Mouse (Mus musculus): Measurements from ENCODE around the gene Oxct1. TPM values are rescaled to one million over a fixed set of nuclear protein-coding genes. Genes with fewer than 3 reads are reported as not detected.

Oxct1 gene
- total and polyA plus RNA-seq, 3 experiments, result 6.5 to 64.4 (median 14.0) TPM

GRCm38 (mm10) chr15:3987981-3988380, 38.2 kb upstream of the Oxct1 start:
- no peak for DNase-seq (ENCODE audit: low spot score)
- ATAC-seq (ENCODE audit: extremely low read depth, insufficient number of reproducible peaks, low FRiP score, poor library complexity, severe bottlenecking), result 0 out of 2 replicates have a peak, but pooled peaks have one; percentile 50
- Histone ChIP-seq H3K9me3 (replicated peaks) (no peaks in the 10 kb centered on the region), H3K4me1 (ENCODE audit: insufficient read depth, low read depth, low read length) (0 out of 2 replicates have a peak, but pooled peaks cover 1% of the 10 kb centered on the region), H3K27me3 (ENCODE audit: insufficient read depth, low read length) (no peaks in the 10 kb centered on the region), H3K4me3 (ENCODE audit: low read depth, low read length) (no peak overlapping the region), H3K36me3 (replicated peaks) (peaks cover 65% of the 10 kb centered on the region)
- TF ChIP-seq POLR2AphosphoS5 (IDR thresholded peaks at IDR 0.05; ENCODE audit: insufficient replicate concordance, low read depth, low read length) (no peak), TAL1 (conservative IDR thresholded peaks at IDR 0.05; ENCODE audit: low read depth, low read length) (no peak), CTCF (IDR thresholded peaks at IDR 0.05; ENCODE audit: low read depth, low read length) (peak; percentile 20; the same call in 1 of the 2 replicates), GATA1 (IDR thresholded peaks at IDR 0.05; ENCODE audit: borderline replicate concordance, low read length) (no peak), GATA2 (IDR thresholded peaks at IDR 0.05; ENCODE audit: borderline replicate concordance, low read depth, low read length) (no peak)

- peak overlapping the region; percentile 88 for H3K4me3 ChIP-seq (ENCODE audit: low read depth, low read length)
- TF ChIP-seq POLR2AphosphoS5 (IDR thresholded peaks at IDR 0.05; ENCODE audit: insufficient replicate concordance, low read depth, low read length) (no peak), GATA2 (IDR thresholded peaks at IDR 0.05; ENCODE audit: borderline replicate concordance, low read depth, low read length) (no peak), GATA1 (IDR thresholded peaks at IDR 0.05; ENCODE audit: borderline replicate concordance, low read length) (no peak), CTCF (IDR thresholded peaks at IDR 0.05; ENCODE audit: low read depth, low read length) (no peak)
- peaks cover 13% of the 10 kb centered on the region for H3K4me1 ChIP-seq (ENCODE audit: insufficient read depth, low read depth, low read length)
- peaks cover 24% of the 10 kb centered on the region for H3K36me3 ChIP-seq (replicated peaks)
- ATAC-seq (ENCODE audit: extremely low read depth, insufficient number of reproducible peaks, low FRiP score, poor library complexity, severe bottlenecking) (no peak), DNase-seq (ENCODE audit: low spot score) (peak; percentile 2)
- H3K9me3 ChIP-seq (replicated peaks), result no peaks in the 10 kb centered on the region
- no peaks in the 10 kb centered on the region for H3K27me3 ChIP-seq (ENCODE audit: insufficient read depth, low read length)
These were observed 31.2 kb upstream of the Oxct1 start for GRCm38 (mm10) chr15:3994852-3995447.

GRCm38 (mm10) chr15:3995448-3996266, 30.5 kb upstream of the Oxct1 start, which contains the start of gene AW549877:
Gene AW549877 (minus strand): TSS chr15:3995744.
- ATAC-seq (ENCODE audit: extremely low read depth, insufficient number of reproducible peaks, low FRiP score, poor library complexity, severe bottlenecking), result peak; percentile 98
- H3K9me3 ChIP-seq (replicated peaks), result no peaks in the 10 kb centered on the region
- peak within 1 kb of the TSS; percentile 88 for H3K4me3 ChIP-seq (ENCODE audit: low read depth, low read length)
- H3K36me3 ChIP-seq (replicated peaks), result peaks cover 17% of the 10 kb centered on the region
- DNase-seq (ENCODE audit: low spot score), result peak; percentile 94
- H3K4me1 ChIP-seq (ENCODE audit: insufficient read depth, low read depth, low read length), result peaks cover 13% of the 10 kb centered on the region
- no peaks in the 10 kb centered on the region for H3K27me3 ChIP-seq (ENCODE audit: insufficient read depth, low read length)
- TF ChIP-seq GATA1 (IDR thresholded peaks at IDR 0.05; ENCODE audit: borderline replicate concordance, low read length) (no peak), POLR2AphosphoS5 (IDR thresholded peaks at IDR 0.05; ENCODE audit: insufficient replicate concordance, low read depth, low read length) (no peak), CTCF (IDR thresholded peaks at IDR 0.05; ENCODE audit: low read depth, low read length) (no peak), GATA2 (IDR thresholded peaks at IDR 0.05; ENCODE audit: borderline replicate concordance, low read depth, low read length) (no peak), TAL1 (conservative IDR thresholded peaks at IDR 0.05; ENCODE audit: low read depth, low read length) (no peak)

- 0 out of 2 replicates have a peak, but pooled peaks have one; percentile 9 for ATAC-seq (ENCODE audit: extremely low read depth, insufficient number of reproducible peaks, low FRiP score, poor library complexity, severe bottlenecking)
These were observed 29.7 kb upstream of the Oxct1 start for GRCm38 (mm10) chr15:3996267-3997010.

GRCm38 (mm10) chr15:3999144-3999543, 27.0 kb upstream of the Oxct1 start:
- ATAC-seq (ENCODE audit: extremely low read depth, insufficient number of reproducible peaks, low FRiP score, poor library complexity, severe bottlenecking) (no peak), DNase-seq (ENCODE audit: low spot score) (no peak)
- peaks cover 9% of the 10 kb centered on the region for H3K4me1 ChIP-seq (ENCODE audit: insufficient read depth, low read depth, low read length)
- H3K27me3 ChIP-seq (ENCODE audit: insufficient read depth, low read length), result no peaks in the 10 kb centered on the region
- H3K36me3 ChIP-seq (replicated peaks), result no peaks in the 10 kb centered on the region
- no peak for TF ChIP-seq TAL1 (conservative IDR thresholded peaks at IDR 0.05; ENCODE audit: low read depth, low read length)
- no peak for TF ChIP-seq GATA2 (IDR thresholded peaks at IDR 0.05; ENCODE audit: borderline replicate concordance, low read depth, low read length)
- no peak for TF ChIP-seq POLR2AphosphoS5 (IDR thresholded peaks at IDR 0.05; ENCODE audit: insufficient replicate concordance, low read depth, low read length)
- TF ChIP-seq GATA1 (IDR thresholded peaks at IDR 0.05; ENCODE audit: borderline replicate concordance, low read length), result no peak
- no peak for TF ChIP-seq CTCF (IDR thresholded peaks at IDR 0.05; ENCODE audit: low read depth, low read length)
- H3K4me3 ChIP-seq (ENCODE audit: low read depth, low read length), result no peak overlapping the region
- H3K9me3 ChIP-seq (replicated peaks), result no peaks in the 10 kb centered on the region

More at GRCm38 (mm10) chr15:3996267-3997010, 29.7 kb upstream of the Oxct1 start:
- Histone ChIP-seq H3K4me3 (ENCODE audit: low read depth, low read length) (peak overlapping the region; percentile 88), H3K9me3 (replicated peaks) (no peaks in the 10 kb centered on the region), H3K36me3 (replicated peaks) (peaks cover 10% of the 10 kb centered on the region), H3K4me1 (ENCODE audit: insufficient read depth, low read depth, low read length) (peaks cover 13% of the 10 kb centered on the region), H3K27me3 (ENCODE audit: insufficient read depth, low read length) (no peaks in the 10 kb centered on the region)
- no peak for DNase-seq (ENCODE audit: low spot score)
- TF ChIP-seq CTCF (IDR thresholded peaks at IDR 0.05; ENCODE audit: low read depth, low read length) (no peak), GATA2 (IDR thresholded peaks at IDR 0.05; ENCODE audit: borderline replicate concordance, low read depth, low read length) (no peak), POLR2AphosphoS5 (IDR thresholded peaks at IDR 0.05; ENCODE audit: insufficient replicate concordance, low read depth, low read length) (no peak), TAL1 (conservative IDR thresholded peaks at IDR 0.05; ENCODE audit: low read depth, low read length) (no peak), GATA1 (IDR thresholded peaks at IDR 0.05; ENCODE audit: borderline replicate concordance, low read length) (no peak)

Measured in G1E (cell line).